Mouse (Mus musculus) gastrocnemius, postnatal 10 days (tissue): ENCODE measurements at regions not wholly inside any gene's neighbourhood (a gene's known extent, or its start where the extent isn't known, plus 50 kb on each side); places are given as distances from the start of the nearest gene placed in this dataset.
"Not testable (repeated sequence)": the region's sequence is repeated elsewhere in the genome, so short reads cannot be mapped to it uniquely, and the experiment has no call there.

Experiments
- DNase-seq: peaks from one replicate; pipeline ENCODE4 v3.0.0; 2021; ENCODE audit warnings: mixed read lengths

DNA sequence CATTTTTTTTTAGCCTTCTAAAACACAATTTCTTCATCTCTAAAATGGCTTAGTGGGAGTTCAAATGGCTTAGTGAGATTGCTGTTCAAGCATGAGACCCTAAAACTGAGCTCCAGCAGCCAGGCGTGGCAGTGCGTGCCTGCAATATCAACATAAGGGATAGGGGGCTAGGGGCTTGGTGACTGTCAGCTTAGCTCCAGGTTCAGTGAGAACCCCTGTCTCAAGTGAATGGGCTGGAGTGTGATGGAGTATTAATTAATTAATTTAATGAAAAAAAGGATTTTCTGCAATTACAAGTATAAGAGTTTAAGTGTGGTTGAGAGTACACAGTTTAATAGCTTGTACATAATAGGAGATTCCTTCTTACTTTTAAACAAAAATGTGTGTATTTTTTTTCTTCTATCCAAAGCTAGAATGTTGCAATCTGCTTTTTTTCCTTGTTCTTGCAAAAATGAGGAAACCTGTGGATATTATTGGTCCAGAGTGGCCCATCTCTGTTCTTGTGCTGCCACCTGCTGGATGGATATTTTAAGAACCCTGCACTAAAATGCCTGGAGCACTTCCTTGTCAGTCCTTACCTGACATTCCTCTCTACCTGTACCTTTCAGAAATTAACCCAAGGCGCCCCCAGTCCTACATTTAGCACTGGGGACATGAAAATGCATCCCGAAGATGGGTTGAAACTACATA is 54.0 kb upstream of the Usp47 start:
- peak; percentile 75 for DNase-seq

- DNase-seq, result no peak
Observed at GRCm38 (mm10) chr7:111968261-111968660, 55.0 kb upstream of the Usp47 start.

GRCm38 (mm10) chr7:111966716-111967115 is 56.6 kb upstream of the Usp47 start:
- DNase-seq, result no peak

- no peak for DNase-seq
Observed at GRCm38 (mm10) chr7:111963969-111964368, 59.3 kb upstream of the Usp47 start.

DNA sequence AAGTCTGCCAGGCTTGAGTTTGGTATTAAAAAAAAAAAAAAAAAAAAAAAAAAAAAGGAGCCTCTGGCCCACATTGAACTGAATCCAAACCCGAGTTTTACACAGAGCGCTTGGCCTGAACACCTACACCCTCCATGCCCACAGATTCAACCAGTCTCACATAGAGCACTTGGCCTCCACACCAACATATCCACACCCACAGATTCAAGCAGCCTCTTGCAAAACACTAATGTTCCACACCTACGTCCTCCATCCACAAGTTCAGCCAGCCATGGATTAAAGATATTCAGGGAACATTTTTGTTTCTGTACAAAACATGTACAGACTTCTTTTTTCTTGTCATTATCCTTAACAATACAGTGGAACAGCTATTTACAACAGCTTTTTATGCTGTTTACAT is 63.3 kb upstream of the Usp47 start:
- DNase-seq, result no peak

DNA sequence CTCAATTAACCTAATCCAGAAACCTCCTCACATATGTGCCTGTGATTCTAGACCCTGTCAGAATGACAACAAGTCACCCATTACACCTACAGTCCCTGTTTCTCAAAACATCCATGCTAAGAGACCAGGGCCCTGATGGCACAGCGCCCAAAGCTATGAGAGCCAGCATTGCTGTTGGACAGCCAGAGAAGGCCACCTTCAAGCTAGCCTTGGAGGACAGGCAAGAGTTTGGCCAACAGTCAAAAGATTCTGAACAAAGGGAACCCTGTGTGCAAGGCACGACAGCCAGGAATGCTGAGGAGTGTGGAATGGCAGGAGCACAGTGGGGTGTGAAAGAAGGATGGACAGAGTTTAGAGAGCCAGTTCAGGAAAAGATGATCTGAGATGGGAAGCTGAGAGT is 66.6 kb upstream of the Usp47 start:
- no peak for DNase-seq

DNA sequence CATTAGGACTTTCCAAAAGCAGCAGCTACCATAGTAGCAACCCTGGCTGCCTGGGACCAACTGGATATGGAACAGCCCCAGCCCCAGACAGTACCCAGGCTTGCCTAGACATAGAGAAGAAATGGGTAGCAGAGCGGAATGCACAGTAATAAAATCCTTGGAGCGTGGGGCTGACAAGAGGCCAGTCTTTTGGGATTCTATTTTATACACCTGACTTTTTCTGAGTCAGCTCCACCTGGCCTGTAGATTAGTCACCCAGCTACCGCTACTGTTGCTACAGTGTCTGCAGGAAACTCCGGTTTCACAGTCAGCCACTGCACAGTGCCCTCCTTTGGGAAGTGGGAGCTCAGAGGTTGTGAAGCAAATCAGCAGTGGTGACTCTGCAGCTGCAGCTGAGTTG is 83.7 kb upstream of the Usp47 start:
- DNase-seq, result no peak

DNA sequence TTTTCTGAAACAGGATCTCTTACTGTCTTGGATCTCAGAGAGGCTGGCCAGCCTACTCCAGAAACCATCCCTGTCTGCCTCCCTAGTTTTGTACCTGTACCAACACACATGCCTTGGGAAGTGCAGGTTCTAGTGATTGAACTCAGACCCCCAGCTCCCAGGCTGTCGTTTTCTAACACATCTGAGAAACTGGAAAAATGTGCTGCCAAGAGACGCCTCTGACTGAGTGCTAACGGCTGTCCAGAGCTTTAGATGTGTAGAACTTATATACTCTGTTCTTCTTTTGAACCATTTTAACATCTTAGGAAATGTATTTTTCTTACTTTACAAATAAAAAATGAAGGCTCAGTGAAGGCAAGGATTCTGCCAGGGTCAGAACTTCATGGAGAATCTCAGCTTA is 85.8 kb upstream of the Usp47 start:
- DNase-seq, result no peak

GRCm38 (mm10) chr7:111937102-111937501 is 86.2 kb upstream of the Usp47 start:
- DNase-seq, result no peak

- DNase-seq, result no peak
Observed at GRCm38 (mm10) chr7:111932725-111933124, 90.6 kb upstream of the Usp47 start.

DNA sequence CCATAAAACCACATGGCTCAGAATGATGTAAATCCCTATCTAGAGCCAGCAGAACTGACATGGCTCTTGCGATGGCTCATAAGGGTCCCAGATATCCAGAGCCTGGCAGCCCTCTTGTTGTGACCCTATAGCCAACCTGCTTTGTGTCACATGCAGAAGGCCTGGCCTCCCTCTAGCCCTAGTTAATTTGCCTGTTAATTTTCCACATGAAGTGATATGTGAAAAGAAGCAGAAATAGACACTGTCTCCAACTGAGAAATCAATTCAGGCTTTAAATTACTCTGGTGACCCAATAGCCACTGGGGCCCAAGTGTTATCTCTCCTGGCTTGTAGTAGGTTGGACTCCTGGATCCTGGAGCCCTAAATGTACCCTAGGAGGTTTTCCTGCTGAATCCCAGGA is 103.3 kb upstream of the Usp47 start:
- DNase-seq, result no peak

DNA sequence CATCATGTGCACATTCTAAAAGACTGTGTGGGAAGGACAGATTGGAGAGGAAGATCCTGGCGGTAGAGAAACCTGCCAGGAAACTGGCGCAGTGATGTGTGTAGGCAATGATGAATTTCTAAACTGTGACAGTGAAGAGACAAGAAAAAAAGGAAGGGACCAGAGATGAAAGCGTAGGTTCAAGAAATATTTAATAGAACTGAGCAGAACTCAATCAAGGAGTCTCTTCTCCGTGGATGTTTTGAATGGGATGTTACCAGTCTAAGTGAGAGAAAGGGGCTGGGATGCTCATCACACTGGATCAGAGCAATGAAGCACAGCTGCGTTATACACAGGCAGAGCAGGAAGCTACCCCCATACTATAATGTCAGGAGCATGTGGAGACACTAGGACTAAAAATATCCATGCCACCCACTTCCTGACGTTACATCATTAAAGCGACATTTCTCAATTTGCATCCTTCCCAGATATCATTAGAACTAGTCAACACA is 119.5 kb upstream of the Usp47 start:
- no peak for DNase-seq

GRCm38 (mm10) chr7:111897016-111897415 is 117.2 kb upstream of the Galnt18 start:
- DNase-seq, result no peak

GRCm38 (mm10) chr7:111896255-111896654 is 116.5 kb upstream of the Galnt18 start:
- peak; percentile 58 for DNase-seq

DNA sequence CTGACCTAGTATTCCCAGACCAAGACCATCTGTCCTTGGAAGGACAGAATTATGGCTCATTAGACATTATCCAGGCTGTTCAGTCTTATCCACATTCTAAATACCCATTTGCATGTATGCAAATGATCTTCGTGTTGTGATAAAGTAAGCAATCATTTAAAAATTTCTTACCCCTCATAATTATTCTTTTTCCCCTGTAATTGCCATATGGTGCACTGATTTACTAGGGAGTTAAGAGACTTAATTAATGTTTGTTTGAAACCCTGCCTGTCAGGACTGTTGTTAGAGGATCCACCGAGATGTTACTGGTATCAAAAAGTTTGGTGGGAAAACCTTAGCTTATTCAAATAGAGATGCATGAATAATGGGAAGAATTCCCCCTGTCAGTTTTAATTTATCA is 103.2 kb upstream of the Galnt18 start:
- DNase-seq, result no peak

DNA sequence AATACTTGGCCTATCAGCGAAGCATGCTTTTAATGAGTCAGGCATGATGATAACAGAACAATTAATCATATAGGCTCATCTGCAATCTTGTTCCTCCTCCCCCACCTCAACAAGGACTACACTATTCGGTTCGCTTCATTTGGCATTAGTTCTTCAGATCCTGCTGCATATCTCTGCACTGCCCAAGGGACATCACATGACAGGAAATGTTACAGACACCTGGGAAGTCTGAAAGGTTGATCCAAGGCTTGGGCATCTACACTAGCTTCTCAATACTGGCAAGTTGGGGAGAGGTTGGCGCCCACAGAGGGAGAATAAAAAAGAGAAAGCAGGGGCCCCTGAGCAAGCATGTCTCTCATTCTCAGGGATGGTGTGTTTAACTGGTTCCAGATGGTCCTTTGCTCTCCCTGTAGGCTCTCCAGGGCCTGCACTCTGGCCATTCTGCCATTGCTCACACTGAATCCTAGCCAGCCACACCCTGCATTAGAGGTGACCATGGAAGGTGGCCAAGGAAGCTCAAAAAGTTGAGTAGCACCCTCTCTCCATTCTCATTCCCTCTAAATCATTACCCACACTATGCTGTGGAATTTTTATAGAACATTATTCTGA is 100.4 kb upstream of the Galnt18 start:
- no peak for DNase-seq

DNA sequence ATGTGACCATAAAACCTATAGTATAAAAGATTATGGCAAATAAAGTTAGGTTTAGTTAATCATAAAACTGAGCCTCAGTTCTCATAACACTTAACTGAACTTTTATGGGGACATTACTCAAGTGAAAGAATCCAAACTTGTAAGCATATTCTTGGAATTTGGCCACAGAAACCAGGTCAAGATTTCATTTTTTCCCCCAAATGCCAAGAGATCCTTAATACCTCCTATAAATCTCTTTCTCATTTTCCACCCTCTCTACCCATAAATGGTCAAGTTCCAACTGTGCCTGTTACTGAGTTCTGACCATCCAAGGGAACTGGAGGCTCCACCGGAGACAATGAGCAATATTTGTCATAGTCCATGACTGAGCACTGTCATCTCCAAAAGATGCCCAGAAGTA is 97.8 kb upstream of the Galnt18 start:
- no peak for DNase-seq

- no peak for DNase-seq
Observed at GRCm38 (mm10) chr7:111875949-111876348, 96.2 kb upstream of the Galnt18 start.

- DNase-seq, result no peak
Observed at GRCm38 (mm10) chr7:111869337-111869736, 89.6 kb upstream of the Galnt18 start.

- no peak for DNase-seq
Observed at GRCm38 (mm10) chr7:111863035-111863434, 83.3 kb upstream of the Galnt18 start.

GRCm38 (mm10) chr7:111858291-111858690 is 78.5 kb upstream of the Galnt18 start:
- not testable (repeated sequence) for DNase-seq

GRCm38 (mm10) chr7:111856977-111857376 is 77.2 kb upstream of the Galnt18 start:
- DNase-seq, result no peak

DNA sequence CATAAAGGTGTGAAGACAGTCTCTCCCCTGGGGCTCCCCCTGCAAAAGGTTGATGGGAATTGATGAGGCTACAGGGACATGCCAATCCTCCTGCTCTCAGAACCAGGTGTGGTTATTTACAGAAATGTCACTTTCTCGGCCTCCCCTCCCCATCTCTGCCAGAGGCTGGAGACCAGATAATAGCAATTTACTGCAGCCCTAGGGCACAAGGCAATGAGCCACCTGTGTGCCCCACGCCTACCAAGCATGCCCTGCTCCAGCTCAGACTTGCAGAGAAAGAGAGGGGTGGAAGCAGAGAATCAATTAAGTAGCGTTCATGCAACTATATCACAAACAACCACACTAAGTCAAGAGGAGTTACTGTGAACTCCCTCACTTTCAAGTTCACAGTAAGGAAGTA is 75.5 kb upstream of the Galnt18 start:
- DNase-seq, result no peak

- no peak for DNase-seq
Observed at GRCm38 (mm10) chr7:111846417-111846816, 66.6 kb upstream of the Galnt18 start.
